Mouse (Mus musculus): ENCODE data around the gene Pla2g12a. TPM values are rescaled to one million over a fixed set of nuclear protein-coding genes. Genes with fewer than 3 reads are reported as not detected.

Gene Pla2g12a
- total RNA-seq, 2 experiments from 2014 or later = 54.1 to 58.0 TPM

Other genes starting within 250 kb of the Pla2g12a start
- gene Egf, start 123.3 kb upstream of the Pla2g12a start, total RNA-seq (2021) = 1 to 10 TPM in 1 of 2 experiments, under 1 TPM in 1; 0.69 to 3.2 TPM
- gene Lrit3, start 74.6 kb upstream of the Pla2g12a start, total RNA-seq (2021) = not detected
- under 1 TPM in 1 of 2 experiments, not detected in 1; 0.27 TPM for gene Rrh, start 56.0 kb upstream of the Pla2g12a start, total RNA-seq (2021)
- gene Gar1, start 47.2 kb upstream of the Pla2g12a start, total RNA-seq (2021) = 10 to 100 TPM; 57.0 to 65.8 TPM
- 100 to 1,000 TPM in 1 of 2 experiments, 10 to 100 TPM in 1; 47.0 to 127 TPM for gene Cfi, start 42.7 kb upstream of the Pla2g12a start, total RNA-seq (2021)
- gene Casp6, start 22.8 kb downstream of the Pla2g12a start, total RNA-seq (2021) = 10 to 100 TPM; 35.3 to 39.9 TPM
- 1 to 10 TPM; 7.7 to 9.6 TPM for gene Mcub, start 91.6 kb downstream of the Pla2g12a start, total RNA-seq (2021)
- gene Sec24b, start 182.9 kb downstream of the Pla2g12a start, total RNA-seq (2021) = 10 to 100 TPM; 48.8 to 59.3 TPM

Measured in adrenal gland, postnatal 10 days (tissue).